Mouse (Mus musculus) thymus, postnatal 10 days (tissue): Measurements from ENCODE around the gene Rfk.

ENCODE experiments used
- DNase-seq, 2 experiments: peaks; one replicate each; pipeline ENCODE4 v3.0.0; 2021; ENCODE audit warnings: low spot score in 2 of 2

Gene Rfk

DNA sequence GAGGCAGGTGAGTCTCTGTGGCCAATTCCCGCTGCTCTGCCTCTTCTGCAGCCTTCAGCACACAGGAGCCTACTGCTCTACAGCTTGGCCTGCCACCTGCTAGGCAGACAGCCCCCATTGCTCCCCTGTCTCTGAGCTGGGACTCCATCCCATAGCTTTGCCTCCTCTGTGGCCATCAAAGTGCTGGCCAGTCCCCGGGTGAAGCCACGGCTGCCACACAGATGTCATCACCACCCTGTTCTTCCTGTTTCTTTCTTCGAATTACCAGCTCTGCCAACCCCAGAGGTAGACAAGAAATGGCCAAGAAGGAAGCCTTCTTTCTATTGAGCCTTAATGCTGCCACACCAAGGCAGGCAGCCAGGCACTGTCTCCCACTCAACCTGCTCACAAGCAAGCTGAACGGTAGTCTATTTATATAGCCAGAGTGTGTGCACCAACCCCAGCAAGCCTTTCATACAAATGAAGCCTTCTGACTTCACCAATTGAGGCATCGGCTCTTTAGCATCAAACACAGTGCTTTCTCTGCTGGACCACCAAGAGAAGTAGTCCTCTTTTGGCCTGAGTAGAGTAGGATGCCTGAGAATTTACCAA, 10.9 kb upstream of the Rfk start:
- DNase-seq: no peak

DNA sequence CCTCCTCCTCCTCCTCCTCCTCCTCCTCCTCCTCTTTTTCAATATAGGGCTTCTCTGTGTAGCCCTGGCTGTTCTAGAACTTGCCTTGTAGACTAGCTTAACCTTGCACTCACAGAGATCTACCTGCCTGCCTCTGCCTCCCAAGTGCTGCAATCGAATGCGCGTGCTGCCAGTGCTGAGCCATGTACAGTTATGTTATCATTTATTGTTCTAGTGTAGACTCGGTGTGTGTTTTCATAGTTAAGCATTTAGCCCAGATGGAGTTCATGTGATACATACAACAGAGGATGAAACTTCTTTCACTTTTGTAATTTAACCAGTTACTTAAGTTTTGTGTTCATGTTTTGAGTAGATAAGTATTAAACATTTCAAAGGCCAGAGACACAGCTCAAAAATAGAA, 8.8 kb upstream of the Rfk start:
- DNase-seq: no peak

DNA sequence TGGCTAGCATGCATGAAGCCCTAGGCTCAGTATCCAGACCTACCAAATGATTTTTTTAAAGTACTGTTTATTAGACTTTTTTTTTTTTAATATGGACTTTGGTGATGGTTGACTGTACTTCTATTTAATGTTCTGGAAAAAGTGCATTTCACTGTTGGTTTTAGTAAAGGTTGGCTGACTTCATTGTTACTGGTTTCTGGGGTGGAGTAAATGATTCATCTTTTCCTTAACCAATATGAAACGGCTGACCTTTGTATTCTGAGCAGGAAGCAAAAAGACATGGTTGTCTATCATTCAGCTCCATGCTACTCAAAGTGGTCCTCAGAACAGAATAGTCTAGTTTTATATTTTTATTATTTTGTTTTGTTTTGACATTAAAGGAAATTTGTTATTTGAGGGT, 8.4 kb upstream of the Rfk start:
- no peak for DNase-seq

DNA sequence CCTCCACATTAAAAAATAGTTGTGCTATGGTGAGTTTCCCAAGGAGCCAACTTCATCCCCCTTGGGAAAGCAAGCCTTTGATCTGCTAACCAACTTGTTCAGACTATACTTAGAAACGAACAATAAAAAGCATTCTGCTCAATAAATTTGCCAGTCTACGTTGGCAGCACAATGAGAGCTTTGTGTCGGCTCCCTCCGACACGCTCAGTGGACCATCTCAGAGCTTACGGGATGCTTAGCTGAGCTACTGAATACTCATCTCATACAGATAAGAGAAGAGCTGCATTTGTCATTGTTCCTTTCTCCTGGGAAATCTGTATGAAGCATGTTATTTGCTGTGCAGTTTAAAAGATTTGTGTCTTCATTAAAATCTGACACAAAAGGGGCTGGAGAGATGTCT, 7.4 kb upstream of the Rfk start:
- DNase-seq: no peak

DNA sequence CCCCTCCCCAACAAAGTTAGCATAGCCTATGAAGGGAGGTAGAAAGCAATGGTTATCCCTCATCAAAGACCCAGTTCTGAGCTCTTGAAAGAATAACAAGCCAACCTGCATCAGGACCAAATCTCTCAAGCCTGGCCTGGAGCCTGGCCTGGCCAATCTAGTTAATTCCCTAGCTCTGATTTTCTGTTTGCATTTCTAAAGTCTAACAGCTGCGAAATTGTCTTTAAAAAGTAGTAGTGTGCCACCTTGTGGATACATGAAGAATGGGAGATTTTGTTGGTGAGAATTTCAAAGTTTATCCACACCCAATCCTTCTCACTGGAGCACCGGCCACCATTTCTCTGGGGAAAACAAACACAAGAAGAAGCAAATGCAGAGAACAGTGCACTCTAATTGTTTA, 5.4 kb upstream of the Rfk start:
- no peak for DNase-seq

DNA sequence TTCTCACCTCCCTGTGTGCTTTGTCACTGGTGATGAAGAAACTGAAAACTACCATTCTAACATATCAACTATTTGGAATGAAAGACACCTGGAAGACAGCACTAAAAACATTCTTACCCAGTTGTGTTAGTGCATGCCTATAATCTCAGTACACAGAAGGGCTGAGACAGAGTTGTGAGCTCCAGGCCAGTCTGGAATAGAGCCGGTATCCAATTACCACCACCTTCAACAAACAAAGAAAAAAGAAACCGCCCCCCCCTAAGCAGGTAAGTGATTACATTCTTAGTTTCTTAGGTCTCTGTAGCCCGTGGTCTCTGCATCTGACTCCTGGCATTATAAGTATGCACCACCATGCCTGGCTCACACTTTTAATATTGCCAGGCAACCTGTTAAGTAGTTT, 977 bp upstream of the Rfk start:
- no peak for DNase-seq

DNA sequence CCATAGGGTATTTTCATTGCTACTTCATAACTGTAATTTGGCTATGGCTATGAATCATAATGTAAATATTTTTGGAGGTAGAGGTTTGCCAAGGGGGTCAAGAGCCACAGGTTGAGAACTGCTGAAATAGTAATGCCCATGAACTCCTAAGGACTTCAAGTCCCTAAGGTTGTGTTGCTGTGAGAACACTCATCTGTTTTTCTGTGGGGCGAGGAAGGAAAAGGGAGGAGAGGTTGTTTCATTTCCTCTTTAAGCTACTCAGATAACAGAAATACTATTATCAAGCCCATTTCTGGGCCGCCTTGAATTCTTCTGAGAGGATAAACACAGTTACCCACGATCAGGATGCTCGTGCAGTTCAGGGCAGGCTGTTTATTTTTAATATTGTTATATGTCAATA, 3.0 kb downstream of the Rfk start:
- DNase-seq: no peak

DNA sequence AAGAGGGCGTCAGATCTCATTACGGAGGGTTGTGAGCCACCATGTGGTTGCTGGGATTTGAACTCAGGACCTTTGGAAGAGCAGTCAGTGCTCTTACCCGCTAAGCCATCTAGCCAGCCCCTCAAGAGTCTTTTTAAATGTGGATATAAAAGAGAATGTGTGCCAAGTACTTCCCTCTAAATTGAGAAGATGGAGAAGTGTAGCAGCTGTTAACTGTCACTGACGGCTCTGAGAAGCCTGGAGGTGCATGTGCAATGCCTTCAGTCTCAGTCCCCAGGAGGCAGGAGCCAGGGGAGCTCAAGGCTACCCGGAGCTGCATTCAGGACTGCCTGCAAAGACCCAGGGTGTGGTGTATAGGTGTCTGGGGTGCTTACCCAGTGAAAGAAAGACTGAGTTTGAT, 4.1 kb downstream of the Rfk start:
- no peak for DNase-seq

DNA sequence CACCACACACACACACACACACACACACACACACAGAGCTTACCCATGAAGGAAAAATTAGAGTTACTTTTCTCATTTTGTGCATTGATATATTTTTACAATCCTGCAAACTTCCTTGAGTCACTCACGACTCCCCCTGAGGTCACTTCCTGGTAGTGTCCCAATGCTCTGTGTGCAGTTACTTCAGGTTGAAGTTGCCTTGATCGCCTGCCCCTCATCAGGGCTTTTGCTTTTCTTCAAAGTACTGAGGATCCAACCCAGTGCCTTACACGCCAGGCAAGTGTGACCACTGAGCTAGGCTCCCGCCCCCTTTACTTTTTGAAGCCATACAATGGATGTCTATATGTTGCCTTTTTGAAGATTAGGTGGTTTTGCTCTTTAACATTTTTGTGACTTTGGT, 6.1 kb downstream of the Rfk start:
- DNase-seq: no peak

DNA sequence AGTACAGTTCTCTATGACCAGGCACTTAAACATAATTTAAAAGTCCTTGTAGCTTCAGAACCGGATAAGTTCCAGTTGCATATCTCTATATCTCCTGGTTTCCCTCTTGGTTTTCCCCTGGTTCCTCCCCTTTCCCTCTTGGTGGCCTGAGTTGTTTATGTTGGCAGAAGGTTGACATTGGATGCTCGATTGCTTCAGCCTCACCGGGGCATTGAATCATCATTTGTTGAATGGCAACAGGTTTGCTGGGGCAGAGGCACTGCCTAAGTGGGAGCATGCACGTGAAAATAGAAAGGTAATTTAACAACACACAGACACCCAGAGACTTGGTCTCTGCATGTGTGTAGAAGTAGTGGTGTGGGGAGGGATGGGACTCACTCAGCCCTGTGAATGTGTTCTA, 6.7 kb downstream of the Rfk start:
- no peak for DNase-seq

DNA sequence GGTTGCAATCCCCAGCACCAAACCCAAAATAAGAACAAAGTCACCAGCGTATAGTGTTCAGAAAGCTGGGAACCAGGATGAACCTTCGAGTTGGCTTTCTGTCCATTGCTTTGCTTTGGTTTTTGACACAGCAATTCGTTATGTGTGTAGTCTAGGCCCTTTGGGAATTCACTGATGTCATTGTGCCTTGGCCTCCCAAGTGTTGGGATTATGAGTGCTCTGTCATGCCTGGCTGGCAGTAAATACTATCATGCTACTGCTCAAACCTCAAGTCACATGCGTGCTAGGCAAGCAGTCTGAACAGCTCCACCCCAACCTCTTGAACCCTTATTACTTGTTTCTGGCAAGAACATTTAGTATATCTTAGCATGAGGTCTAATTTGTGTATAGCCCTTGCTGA, 9.3 kb downstream of the Rfk start:
- no peak for DNase-seq

DNA sequence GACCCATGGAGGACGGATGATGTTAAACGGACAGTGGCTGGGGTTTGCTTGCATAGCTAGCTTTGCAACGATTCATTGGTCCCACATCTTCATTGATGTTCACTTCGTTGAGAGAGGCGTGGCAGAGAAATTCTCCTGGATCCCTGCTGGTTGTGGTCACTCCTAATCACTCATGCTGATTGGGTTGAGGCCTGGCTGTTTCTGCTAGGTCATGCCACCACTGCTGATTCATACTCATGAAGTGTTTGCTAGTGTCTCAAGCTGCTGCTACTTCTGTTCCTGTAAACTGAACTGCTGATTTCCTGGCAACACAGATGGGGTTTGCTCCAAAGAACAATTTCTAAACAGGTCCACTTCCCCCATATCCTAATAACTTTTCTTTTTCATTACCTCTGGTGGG, 13.0 kb downstream of the Rfk start:
- no peak for DNase-seq

DNA sequence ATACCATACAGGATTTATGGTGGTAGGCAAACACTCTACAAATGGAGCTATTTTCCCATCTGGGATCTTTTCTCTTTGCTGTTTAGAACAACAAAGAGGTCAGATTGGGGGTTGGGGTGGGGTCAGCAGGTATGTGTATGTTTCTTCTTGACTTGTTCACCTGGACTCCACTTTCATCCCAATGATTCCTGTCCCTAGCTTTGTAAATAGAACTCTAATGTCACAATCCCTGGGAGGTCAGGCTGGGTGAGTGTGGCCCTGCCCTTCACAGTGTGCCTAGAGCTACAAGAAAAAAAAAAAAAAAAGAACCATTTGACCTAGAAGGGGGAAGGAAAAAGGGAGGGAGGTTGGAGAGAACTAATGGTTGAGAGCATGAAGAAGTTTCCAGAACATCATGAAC, 14.7 kb downstream of the Rfk start:
- DNase-seq: no peak

DNA sequence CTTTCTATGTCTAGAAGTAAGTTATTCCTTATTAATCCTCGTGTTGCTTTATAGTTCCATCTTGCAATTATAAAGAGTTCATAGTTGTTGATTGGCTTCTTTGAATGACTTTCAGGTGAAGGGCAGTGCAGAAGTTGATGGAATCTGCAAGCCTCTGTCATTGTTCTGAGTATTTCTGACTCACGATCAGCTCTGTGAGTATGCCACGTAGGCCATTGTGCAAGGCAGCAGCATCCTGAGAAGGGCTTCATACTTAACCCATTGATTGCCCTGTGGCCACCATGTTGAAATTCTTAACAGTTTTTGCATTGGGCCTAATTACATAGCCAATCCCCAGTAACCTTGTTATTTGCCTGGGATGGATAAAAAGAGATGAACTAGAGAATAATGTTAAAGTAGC, 15.5 kb downstream of the Rfk start:
- no peak for DNase-seq

DNA sequence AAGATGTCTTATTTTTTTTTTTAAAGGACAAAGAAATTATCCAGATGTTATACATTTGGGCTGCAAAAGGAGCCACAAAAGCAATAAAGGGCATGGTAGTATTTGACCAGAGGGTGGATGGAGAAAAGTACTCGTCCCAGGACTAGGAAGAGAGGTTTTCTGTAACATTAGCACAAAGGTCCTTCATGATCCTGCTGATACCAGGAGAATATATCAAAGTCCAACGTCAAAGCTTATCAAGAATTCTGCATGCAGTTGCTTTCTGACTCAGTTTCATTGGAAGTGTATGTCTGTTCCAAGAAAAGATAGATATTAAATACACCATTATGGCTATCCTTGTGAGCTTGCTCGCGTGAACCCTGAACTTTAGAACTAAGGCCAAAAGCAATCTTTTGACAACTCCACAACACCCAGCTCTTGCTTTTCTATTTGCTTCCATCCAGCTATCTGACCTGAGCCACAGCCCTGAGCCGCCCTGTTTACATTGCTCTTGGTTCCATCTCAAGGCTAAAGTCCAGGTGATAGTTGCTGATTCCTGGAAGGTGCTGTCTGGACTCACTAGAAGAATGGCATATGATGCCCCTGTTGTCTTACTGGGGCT, 16.7 kb downstream of the Rfk start:
- DNase-seq: no peak

DNA sequence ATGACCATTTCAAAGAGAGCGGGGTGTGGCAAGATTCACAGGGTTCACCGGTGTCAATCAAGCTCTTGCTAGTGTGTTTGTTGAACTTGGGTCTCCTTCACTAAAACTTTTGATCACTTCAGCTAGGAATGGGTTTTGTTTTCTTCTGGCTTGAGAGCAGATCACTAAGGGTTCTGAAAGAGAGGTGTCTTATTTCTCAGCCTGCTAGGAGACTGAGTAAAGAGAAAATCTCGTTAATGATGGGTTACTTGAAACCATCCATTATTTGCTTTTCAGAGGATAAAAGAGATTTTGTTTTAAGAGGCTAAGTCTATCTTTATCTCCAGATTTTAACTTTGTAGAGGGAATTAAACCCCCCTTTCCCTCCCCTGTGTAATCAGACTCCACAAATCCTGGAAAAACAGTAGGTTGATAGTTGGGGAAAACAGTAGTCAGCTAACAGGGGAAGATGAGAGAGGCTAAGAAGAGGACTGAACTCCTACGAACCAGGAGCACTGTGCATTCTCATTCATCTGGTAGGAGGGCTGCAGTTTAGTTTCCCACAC, 19.1 kb downstream of the Rfk start:
- DNase-seq: no peak

DNA sequence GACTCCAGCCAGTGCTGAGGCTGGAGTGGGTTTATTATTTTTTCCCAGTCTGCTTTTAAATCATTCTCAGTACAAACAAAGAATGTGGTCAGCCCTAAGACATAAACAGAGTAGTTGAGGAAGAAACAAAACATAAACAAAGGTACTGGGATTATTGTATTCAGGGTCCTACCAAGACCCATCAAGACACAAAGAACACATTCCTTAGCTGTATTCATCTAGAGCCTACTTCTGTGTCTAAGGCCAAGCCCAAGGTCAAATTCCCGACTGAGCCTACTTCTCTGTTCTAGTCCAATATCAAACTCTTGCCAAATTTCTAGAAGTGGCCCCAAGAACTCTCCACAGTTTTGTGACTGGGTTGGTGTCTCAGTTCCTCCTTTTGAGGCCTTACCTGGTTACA, 24.0 kb downstream of the Rfk start:
- DNase-seq: no peak

DNA sequence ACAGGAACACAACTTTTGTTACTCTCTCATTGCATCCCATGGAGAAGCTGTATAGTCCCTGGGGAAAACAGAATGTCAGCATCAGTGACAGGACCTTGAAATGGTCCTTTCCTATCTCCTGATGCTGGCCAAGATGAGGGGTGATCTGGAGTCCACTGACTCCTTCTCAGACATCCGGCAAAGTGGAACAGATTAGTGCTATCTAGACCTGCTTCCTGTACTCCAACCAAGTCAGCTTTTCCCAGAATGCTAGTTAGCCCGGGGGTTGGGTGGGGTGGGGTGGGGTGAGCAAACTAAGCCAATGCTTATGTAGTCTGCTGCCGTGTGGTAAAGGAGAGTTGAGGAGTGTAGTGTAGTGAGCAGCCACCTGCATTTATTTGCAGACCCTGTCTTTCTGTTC, 29.5 kb downstream of the Rfk start:
- no peak for DNase-seq

DNA sequence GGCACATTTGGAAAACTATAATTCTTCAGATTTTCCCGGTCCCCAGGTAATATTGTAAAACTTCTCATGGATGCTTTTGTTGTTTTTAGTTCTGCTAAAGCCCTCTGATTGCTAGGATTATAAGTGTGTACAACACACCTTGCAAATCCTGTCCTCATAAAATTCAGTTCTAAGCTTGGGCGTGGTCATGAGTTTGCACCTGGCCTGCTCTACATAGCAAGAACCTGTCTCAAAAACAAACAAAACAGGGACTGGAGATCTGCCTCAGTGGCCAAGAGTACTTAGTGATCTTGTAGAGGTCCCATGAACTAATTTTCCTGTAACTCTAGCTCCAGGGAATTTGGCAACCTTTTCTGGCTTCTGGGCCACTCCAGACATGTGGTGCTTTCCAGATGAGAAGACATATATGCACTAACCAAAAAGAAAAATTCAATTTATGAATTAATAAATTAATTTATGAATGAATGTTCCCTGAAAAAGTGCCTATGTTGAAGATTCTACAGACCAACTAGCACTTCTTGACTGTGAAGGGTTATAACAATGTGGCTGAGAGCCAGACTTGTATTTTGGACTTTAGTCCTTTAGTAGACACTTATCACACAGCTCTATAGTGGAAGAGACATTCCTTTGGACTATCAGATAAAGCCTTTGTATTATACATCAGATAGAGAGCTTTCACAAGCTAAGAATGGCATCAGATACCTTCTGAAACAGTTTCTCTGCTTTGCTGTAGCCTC, 34.1 kb downstream of the Rfk start:
- DNase-seq: no peak

DNA sequence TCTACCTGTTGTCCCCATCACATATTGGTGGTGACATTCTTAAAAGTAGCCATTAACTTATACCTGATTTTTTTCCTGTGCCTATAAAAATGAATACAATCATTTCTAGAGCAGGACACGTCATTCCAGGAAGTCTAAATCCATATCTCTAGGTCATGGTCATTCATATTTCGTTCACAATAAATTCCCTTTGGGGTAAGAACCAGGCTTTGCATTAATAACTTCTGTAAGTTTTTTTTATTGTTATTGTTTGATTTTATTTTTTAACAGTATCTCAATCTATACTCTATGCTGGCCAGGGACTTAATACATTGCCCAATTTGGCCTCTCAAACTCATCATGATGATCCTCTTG, 34.7 kb downstream of the Rfk start:
- DNase-seq: no peak

DNA sequence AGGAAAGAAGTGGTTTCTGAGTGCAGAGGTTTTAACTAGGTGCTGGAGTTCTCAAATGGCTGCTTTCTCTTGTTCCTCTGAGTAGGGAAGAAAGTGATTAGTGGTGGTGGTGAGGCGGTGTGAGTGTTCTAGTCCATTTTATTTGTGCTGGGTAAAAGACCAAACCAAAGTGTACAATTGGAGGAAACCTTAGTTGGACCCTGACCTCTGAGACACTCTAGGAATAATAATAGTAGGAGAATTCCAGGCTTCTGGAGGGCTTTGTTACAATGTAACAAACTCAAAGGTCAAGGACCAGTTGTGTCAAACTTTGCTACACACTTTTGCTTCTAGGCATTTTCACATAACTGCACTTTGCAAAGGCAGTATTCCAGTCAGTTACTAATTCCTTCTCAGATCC, 42.8 kb downstream of the Rfk start:
- DNase-seq: no peak

DNA sequence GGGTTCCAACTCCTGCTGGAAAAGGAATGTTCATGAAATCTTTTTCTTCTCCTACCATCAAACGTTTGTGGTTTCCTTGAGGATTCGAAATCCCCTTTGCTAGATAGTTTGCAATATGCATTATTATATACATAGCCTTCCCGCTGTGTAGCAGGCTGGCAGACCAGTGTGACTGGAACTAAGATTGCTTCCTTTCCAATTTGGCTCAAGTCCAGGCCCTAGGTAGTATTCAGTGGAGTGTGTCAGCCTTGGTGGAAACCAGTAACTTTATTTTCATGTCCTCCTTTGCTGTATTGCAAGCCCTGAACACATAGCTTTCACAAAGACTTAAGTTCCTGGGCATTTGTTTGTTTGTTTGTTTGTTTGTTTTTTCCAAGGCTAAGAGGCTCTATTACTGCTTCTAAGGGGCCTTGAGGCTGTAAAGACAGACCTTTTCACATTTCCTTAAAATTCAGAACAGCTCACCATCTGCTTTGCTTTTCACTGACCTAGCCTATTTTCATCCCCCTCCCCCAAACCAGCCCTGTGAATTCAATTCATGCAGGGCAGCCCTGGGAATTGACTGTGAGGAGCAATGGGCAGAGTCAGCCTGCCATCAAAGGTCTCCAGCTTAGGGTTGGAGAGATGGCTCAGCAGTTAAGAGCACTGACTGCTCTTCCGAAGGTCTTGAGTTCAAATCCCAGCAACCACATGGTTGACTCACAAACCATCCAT, 45.8 kb downstream of the Rfk start:
- DNase-seq: no peak

DNA sequence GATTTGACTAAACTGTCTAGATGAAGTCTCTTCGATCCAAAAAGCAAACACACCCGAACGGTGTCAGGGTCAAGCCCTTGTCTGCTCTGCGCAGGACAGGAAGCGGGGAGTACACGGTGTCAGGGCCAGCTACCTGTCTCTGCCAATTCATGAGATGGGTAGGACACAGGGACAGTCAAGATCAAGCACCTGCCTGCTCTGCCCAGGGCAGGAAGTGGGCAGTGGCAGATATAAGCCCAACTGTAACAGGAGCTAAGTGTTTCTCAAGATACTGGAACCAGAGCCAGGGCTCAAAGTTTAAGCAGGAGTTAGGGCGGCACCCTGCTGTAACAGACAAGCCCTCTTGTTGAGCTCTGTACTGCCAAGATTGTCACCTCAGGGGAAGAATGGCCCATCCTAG, 49.7 kb downstream of the Rfk start:
- no peak for DNase-seq
